Mouse (Mus musculus) liver, embryonic 11.5 days (tissue): ENCODE results near the gene Unc119. TPM values are rescaled to one million over a fixed set of nuclear protein-coding genes. Genes with fewer than 3 reads are reported as not detected.
A peak's percentile ranks its signal among the peaks of the same experiment; 100 is the strongest.

Experiments
- ATAC-seq: fragments of 200-750 bp; cut with Nextera tagmentation; replicated peaks from 2 replicates; pipeline ENCODE4 v1.8.0; 2017; ENCODE audit warnings: moderate number of reproducible peaks, mild to moderate bottlenecking, moderate TSS enrichment, moderate library complexity; ENCODE audit not compliant: low FRiP score
- DNase-seq: peaks from one replicate; pipeline ENCODE4 v3.0.0-alpha.2; 2017; ENCODE audit warnings: low spot score
- H3K27ac ChIP-seq: fragments of 300-500 bp; sonication (generic); 2 replicates; pipeline ENCODE4 v1.5.1; 2014; ENCODE audit warnings: mild to moderate bottlenecking, low read depth, low read length, control low read depth
- H3K27me3 ChIP-seq: fragments of 300-500 bp; sonication (generic); replicated peaks from 2 replicates; pipeline ENCODE4 v1.6.1; 2014; ENCODE audit warnings: low read length, mixed read lengths; ENCODE audit not compliant: control insufficient read depth, insufficient read depth
- H3K36me3 ChIP-seq: fragments of 300-500 bp; sonication (generic); 2 replicates; pipeline ENCODE4 v1.6.1; 2014; ENCODE audit warnings: mild to moderate bottlenecking, low read length, moderate library complexity, mixed read lengths; ENCODE audit not compliant: control insufficient read depth, insufficient read depth
- H3K4me1 ChIP-seq: fragments of 300-500 bp; sonication (generic); replicated peaks from 2 replicates; pipeline ENCODE4 v1.6.1; 2014; ENCODE audit warnings: low read length, mixed read lengths; ENCODE audit not compliant: control insufficient read depth, insufficient read depth
- H3K4me2 ChIP-seq: fragments of 300-500 bp; sonication (generic); 2 replicates; pipeline ENCODE4 v1.6.1; 2014; ENCODE audit warnings: mild to moderate bottlenecking, control low read depth, moderate library complexity
- H3K4me3 ChIP-seq: fragments of 300-500 bp; sonication (generic); 2 replicates; pipeline ENCODE4 v1.5.1; 2014; ENCODE audit warnings: low read depth, low read length, control low read depth
- H3K9ac ChIP-seq: fragments of 300-500 bp; sonication (generic); 2 replicates; pipeline ENCODE4 v1.6.1; 2014; ENCODE audit warnings: low read depth, low read length, control low read depth
- H3K9me3 ChIP-seq: fragments of 300-500 bp; sonication (generic); 2 replicates; pipeline ENCODE4 v1.6.1; 2016; ENCODE audit warnings: low read length, inconsistent platforms, mixed read lengths; ENCODE audit not compliant: control insufficient read depth
- WGBS: fragments of 180-500 bp; shearing (Covaris S2); extraction: QIAGEN DNeasy Blood & Tissue Kit; methylation state at CpG from one replicate; pipeline ENCODE4 v1.1.7; 2014; 5-methylcytosine and 5-hydroxymethylcytosine counted together
- polyA plus RNA-seq: library from polyadenylated mRNA; unstranded; fragments of >200 nt; fragmentation: Nextera tagmentation; extraction: Ambion mirVana; gene quantifications from 2 replicates; pipeline ENCODE4 v1.2.1, GENCODE M21; 2014

Gene Unc119
- polyA plus RNA-seq, 1 experiment from 2014 or later, result 68.9 TPM

GRCm38 (mm10) chr11:78397397-78397796 lies 54.1 kb downstream of the Unc119 start:
- no peaks in the 10 kb centered on the region; the same call in none of the 2 replicates for H3K4me1 ChIP-seq
- no peak overlapping the region for H3K4me3 ChIP-seq
- no peaks in the 10 kb centered on the region for H3K9me3 ChIP-seq
- H3K36me3 ChIP-seq, result no peaks in the 10 kb centered on the region
- ATAC-seq (no peak), DNase-seq (peak; percentile 60)
- H3K27ac ChIP-seq, result no peak overlapping the region
- H3K27me3 ChIP-seq, result no peaks in the 10 kb centered on the region
- WGBS, result 12% methylated on average over 18 of the region's 18 CpGs
- peak overlapping the region; percentile 48 for H3K4me2 ChIP-seq
- no peak overlapping the region for H3K9ac ChIP-seq

DNA sequence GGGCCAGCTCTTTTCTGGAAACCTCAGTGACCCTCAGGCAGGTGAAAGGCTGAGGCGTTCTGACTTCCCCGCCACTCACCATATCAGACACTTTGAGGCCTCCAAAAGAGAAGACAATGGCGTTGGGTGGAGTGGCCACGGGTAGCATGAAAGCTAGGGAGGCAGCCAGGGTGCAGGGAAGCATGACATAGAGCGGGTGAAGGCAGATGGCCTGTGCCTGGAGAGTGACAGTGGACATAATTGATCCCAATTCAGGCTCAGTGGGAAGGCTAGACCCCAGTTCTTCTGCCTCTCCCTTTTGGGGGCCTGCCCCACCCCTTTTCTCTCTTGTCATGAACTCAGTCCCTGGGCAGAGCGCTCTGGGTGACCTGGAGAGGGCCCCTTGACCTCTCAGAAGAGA lies 54.9 kb downstream of the Unc119 start:
- no peak overlapping the region for H3K4me3 ChIP-seq
- no peaks in the 10 kb centered on the region; the same call in none of the 2 replicates for H3K4me1 ChIP-seq
- whole genome bisulfite sequencing, result 76% methylated on average over 6 of the region's 6 CpGs
- no peaks in the 10 kb centered on the region for H3K27me3 ChIP-seq
- H3K36me3 ChIP-seq, result no peaks in the 10 kb centered on the region
- ATAC-seq (no peak), DNase-seq (no peak)
- H3K9me3 ChIP-seq, result no peaks in the 10 kb centered on the region
- no peak overlapping the region for H3K9ac ChIP-seq
- H3K27ac ChIP-seq, result no peak overlapping the region
- no peak overlapping the region for H3K4me2 ChIP-seq

Other genes with a start within 250 kb of the Unc119 start
- 13.9 and 17.3 TPM in 2 replicates for gene Fam222b, start 248.8 kb upstream of the Unc119 start, polyA plus RNA-seq
- 53.8 and 57.6 TPM in 2 replicates for gene Traf4, start 177.9 kb upstream of the Unc119 start, polyA plus RNA-seq
- gene Nek8, start 166.8 kb upstream of the Unc119 start, polyA plus RNA-seq, result 13.1 and 14.3 TPM in 2 replicates
- gene Tlcd1, start 166.8 kb upstream of the Unc119 start, polyA plus RNA-seq, result 52.5 and 57.5 TPM in 2 replicates
- gene Rpl23a, start 159.9 kb upstream of the Unc119 start, polyA plus RNA-seq, result 1,588 and 1,766 TPM in 2 replicates
- 42.6 and 45.3 TPM in 2 replicates for gene Rab34, start 155.1 kb upstream of the Unc119 start, polyA plus RNA-seq
- 1.6 and 2.5 TPM in 2 replicates for gene Proca1, start 150.1 kb upstream of the Unc119 start, polyA plus RNA-seq
- 47.4 and 48.7 TPM in 2 replicates for gene Sdf2, start 97.7 kb upstream of the Unc119 start, polyA plus RNA-seq
- 30.9 and 32.9 TPM in 2 replicates for gene Supt6, start 97.5 kb upstream of the Unc119 start, polyA plus RNA-seq
- gene 2610507B11Rik, start 81.7 kb upstream of the Unc119 start, polyA plus RNA-seq, result 59.5 and 62.2 TPM in 2 replicates
- 0.18 and 0.36 TPM in 2 replicates for gene BC030499, start 52.6 kb upstream of the Unc119 start, polyA plus RNA-seq
- 48.3 and 50.3 TPM in 2 replicates for gene Spag5, start 42.0 kb upstream of the Unc119 start, polyA plus RNA-seq
- gene Aldoc, start 20.5 kb upstream of the Unc119 start, polyA plus RNA-seq, result 8.8 and 9.9 TPM in 2 replicates
- 63.6 and 68.2 TPM in 2 replicates for gene Pigs, start 15.1 kb upstream of the Unc119 start, polyA plus RNA-seq
- not detected in 2 replicates for gene Foxn1, start 43.1 kb downstream of the Unc119 start, polyA plus RNA-seq
- gene Slc13a2, start 78.7 kb downstream of the Unc119 start, polyA plus RNA-seq, result not detected in 2 replicates
- 9.8 and 12.1 TPM in 2 replicates for gene Slc46a1, start 122.2 kb downstream of the Unc119 start, polyA plus RNA-seq
- 0.44 and 0.71 TPM in 2 replicates for gene Sarm1, start 154.3 kb downstream of the Unc119 start, polyA plus RNA-seq
- gene Vtn, start 155.6 kb downstream of the Unc119 start, polyA plus RNA-seq, result 220 and 245 TPM in 2 replicates
- gene Sebox, start 160.0 kb downstream of the Unc119 start, polyA plus RNA-seq, result 0.21 and 0.32 TPM in 2 replicates
- gene Tmem199, start 168.7 kb downstream of the Unc119 start, polyA plus RNA-seq, result 59.9 and 61.9 TPM in 2 replicates
- 151 and 154 TPM in 2 replicates for gene Poldip2, start 168.7 kb downstream of the Unc119 start, polyA plus RNA-seq
- gene Tnfaip1, start 192.8 kb downstream of the Unc119 start, polyA plus RNA-seq, result 42.1 and 42.2 TPM in 2 replicates
- gene Ift20, start 192.9 kb downstream of the Unc119 start, polyA plus RNA-seq, result 112 and 114 TPM in 2 replicates
- 173 and 183 TPM in 2 replicates for gene Tmem97, start 207.3 kb downstream of the Unc119 start, polyA plus RNA-seq